Mouse (Mus musculus): ENCODE measurements around the gene Bud23.
"Not testable (repeated sequence)": the region's sequence is repeated elsewhere in the genome, so short reads cannot be mapped to it uniquely, and the experiment has no call there.

The Bud23 gene

GRCm38 (mm10) chr5:135064909-135065446 is at the start of gene Bud23:
Gene Bud23 (minus strand): TSS chr5:135064959.
- DNase-seq = not testable (repeated sequence)

DNA sequence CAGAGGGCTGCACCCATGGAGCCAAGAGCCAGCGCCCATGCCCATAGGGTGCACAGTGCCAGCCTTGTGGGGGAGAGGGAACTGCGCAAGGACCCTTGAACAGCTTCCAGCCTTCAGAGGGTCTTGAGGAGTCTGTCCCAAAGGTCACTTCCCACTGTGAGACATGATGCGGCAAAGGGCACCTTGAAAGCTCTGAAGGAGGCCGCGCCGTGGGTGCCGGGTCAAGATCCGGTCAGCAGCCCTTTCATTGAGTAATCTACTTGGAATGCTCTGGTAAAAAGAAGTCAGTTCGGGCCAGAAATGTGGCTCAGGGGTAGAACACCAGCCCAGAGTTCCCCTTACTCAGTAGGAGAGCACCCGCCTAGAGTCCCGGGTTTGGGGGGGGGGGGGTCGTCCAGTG is 49.0 kb upstream of the Bud23 start:
- DNase-seq = no peak

- no peak for DNase-seq
Observed at GRCm38 (mm10) chr5:135109976-135110375, 45.2 kb upstream of the Bud23 start.

DNA sequence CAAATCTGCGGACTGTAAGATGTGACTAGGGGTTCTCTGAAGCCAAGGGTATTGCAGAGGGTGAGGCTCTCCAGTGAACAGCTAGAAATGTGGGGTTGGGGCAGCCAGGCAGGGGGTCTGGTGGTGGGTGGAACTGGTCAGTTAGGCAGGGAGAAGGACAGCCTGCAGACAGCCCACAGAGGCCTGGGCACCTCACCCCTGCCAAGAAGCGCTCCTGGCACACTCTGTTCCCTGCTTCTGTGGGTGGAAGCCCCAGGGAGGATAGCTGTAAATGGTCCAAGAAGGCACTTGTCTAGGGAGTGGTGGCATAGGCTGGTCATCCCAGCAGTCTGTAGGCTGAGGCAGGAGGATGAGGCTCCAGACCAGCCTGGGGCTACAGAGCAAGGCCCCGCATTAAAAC is 44.7 kb upstream of the Bud23 start:
- no peak for DNase-seq

GRCm38 (mm10) chr5:135109017-135109416 is 44.3 kb upstream of the Bud23 start:
- DNase-seq = no peak

DNA sequence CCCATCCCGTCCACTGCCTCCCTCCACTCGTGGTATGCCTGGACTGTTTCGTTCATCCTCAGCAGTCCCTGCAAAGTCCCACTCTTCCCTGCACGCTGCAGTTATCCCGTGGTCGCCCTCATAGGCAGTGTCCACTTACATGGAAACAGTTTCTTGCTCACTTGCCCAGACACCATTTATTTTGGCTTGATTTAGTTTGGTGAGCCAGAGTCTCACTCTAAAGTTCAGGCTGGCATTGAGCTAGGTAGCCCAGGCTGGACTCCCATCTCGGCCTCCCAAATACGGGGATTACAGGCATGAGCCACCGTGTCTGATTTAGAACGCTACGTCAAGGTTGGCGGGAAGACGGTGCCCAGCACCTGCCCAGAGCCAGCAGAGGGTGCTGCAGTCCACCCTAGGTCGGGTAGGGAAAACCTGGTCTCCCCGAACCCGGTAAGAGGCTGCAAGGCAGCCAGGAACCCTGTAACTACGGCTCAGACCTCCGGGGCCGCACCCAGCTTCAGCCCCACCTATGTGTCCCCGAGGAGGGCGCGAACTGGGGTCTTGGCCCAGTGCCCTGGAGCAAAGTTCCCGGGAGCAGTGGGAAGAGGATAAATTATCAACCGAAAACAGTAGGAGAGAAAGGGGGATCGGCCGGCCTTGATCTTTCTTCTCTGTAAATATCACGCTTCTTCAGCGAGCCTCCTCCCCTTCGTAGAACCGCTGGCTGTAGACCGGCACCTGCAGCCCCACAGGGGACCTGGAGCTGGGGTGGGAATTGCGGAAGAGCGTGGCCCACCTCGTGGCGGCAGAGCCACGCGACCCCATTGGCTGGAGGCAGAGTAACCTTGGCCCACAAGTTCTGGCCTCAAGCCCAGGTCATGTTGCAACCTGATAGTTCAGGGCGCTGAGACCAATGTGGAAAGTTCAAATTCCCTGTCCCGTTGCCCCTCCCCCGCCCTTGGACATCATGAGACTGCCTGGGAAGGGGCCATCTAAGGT is 43.1 kb upstream of the Bud23 start:
- peak; percentile 70 to 79 for DNase-seq

DNA sequence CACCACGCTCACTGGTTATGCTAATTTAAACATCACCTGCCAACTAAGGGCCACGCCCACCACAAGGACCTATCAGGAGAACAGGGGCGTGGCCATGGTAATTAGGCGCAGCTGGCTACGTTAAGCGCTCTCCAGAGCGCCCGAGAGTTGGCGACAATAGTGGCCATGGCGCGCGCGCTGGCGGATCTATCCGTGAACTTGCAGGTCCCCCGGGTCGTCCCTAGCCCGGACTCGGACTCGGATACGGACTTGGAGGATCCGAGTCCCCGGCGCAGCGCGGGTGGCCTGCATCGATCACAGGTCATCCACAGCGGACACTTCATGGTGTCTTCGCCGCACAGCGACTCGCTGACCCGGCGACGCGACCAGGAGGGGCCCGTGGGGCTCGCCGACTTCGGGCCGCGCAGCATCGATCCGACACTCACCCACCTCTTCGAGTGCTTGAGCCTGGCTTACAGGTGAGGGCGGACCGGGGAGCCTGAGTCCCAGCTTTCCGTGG is 42.0 kb upstream of the Bud23 start:
- peak; percentile 70 to 79 for DNase-seq

GRCm38 (mm10) chr5:135103999-135104660 is 39.4 kb upstream of the Bud23 start:
- DNase-seq = peak in 1 of 2 experiments; percentile 37

GRCm38 (mm10) chr5:135100981-135101380 is 36.2 kb upstream of the Bud23 start:
- no peak for DNase-seq

- no peak for DNase-seq
Observed at GRCm38 (mm10) chr5:135089653-135090052, 24.9 kb upstream of the Bud23 start, which contains the start of gene Mlxipl. Gene Mlxipl (plus strand): TSS chr5:135089890.

DNA sequence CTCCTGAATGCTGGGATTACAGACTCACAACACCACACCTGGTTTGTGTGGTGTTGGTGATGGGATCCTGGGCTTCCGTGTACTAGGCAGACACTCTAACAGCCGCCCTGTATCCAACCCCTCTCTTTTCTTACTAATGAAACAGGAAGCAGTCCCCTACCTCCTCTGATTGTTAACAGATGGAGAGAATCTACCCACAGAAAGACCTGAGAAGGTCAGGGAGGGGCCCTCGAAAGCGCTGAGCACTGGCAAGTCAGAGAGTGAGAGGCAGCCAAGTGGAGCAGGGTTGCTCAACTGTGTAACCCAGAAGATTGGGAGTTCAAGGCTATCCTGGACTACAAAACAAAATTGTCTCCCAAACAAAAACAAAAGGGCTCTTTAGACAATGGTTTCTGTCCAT is 22.1 kb upstream of the Bud23 start:
- DNase-seq = no peak

DNA sequence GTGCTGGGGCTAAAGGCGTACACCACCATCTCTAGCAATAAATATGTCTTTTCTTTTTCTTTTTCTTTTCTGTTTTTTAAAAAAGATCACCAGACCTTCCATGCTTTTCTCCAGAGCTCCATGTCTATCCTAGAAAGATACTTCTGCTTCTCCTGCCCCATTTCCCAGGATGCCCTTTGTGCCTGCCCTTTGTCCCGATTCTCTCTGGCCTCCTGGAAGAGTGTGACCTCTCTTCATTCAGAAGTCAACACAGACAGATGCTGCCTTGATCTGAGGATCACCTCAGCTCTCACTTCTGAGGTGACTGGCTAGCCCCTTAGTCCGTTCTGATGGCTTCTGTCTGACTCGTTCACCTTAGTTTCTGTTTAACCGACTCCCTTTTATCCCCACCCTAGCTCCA is 15.8 kb upstream of the Bud23 start:
- no peak for DNase-seq

DNA sequence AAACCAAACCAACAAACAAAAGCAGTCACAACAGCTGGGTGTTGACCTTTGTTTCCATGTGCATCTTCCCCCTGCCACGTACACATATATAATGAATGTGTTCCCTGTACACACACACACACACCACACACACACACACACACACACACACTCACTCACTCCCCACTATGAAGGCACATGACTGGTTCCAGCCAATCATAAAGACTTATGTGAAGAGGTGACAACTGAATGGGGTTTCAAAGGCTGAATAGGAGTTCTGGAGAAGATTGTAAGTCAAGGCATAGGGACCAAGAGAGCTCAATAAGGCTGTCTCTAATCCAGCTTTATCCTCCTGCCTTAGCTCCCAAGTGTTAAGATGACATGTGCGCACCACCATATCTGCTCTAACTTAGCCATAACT is 14.8 kb upstream of the Bud23 start:
- no peak for DNase-seq

- DNase-seq = peak in 1 of 2 experiments; percentile 80
Observed at GRCm38 (mm10) chr5:135078482-135078810, 13.7 kb upstream of the Bud23 start.

GRCm38 (mm10) chr5:135077564-135078481 is 13.1 kb upstream of the Bud23 start, which contains the start of gene Vps37d:
Gene Vps37d (minus strand): TSS chr5:135078266.
- peak; percentile 99 for DNase-seq

- peak; percentile 69 to 72 for DNase-seq
Observed at GRCm38 (mm10) chr5:135076931-135077505, 12.3 kb upstream of the Bud23 start.

GRCm38 (mm10) chr5:135076368-135076767 is 11.6 kb upstream of the Bud23 start:
- DNase-seq = no peak

DNA sequence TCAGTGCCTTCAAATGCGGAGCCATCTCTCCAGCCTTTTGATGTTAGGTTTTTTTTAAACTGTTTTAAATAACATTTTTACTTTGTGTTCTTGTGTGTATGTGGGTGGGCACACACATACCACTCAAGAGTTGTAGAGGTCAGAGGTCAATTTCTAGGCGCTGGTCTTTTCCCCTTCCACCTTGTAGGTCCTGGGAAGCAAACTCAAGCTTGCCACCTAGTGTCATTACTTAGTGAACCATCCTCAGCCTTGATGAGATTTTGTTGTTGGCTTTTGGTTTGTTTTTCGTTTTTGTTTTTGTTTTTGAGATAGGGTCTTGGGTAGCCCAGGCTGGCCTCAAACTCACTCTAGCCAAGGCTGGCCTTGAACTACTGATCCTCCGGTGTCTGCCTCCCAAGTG is 10.9 kb upstream of the Bud23 start:
- DNase-seq = no peak

DNA sequence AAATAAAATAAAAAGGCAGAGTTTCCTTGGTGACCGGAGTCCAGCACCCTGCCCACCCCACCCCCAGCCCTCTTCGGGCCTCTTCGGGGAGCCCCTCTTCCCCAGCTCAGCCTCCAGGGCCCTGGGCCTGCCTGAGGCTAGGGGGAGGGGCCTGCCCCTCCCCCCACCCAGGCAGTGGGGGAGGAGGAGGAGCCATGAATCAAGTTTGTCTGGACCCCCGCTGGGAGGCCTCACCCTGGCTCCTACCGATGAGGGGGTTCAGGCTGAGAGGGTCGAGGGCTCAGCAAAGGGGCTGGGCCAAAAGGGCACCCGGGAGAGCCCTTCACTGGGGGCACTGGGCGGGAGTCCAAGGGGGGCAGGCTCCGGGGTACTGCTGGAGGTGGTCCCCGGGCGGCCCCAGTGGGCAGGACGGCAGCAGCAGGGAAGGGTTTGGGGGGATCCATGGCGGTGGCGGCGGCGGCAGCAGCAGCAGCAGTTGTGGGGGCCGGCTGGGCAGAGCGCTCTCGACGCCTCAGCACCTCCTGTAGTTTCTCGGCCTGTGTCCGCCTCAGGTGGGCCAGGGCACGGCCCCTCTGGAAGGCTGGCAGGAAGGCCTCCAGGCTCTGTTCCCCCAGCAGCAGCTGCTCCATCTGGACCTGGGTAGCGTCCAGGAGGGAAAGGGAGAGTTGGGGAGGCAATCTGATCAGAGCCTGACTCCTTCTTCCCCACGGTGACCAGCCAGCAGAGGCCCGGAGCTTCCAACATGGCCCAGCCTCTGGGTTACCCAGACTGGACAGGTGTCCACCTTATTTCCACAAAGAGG is 8.8 kb upstream of the Bud23 start:
- DNase-seq = peak in 1 of 2 experiments; percentile 44

DNA sequence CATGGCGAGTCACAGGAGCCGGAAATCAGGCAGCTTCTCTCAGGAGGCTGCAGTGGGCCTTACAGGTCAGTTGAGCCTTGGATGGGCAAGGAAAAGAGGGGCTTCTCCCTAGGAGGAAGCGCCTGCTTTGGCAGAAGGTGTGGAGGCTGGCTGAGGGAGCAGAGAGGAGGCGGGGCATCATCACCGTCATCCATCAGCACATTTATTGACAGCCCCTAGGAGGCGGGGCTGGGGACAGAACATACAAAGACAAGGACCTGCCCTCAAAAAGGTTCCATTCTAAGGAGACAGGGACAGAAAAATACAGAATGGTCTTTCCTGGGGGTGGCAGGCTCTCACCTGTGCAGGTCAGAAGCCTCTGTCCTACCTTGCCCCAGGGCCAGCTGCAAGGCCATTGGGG is 8.0 kb upstream of the Bud23 start:
- DNase-seq = no peak

GRCm38 (mm10) chr5:135072061-135072460 is 7.3 kb upstream of the Bud23 start:
- no peak for DNase-seq
